Mouse (Mus musculus) megakaryocyte, adult 5-6 weeks (primary cell): ENCODE results near the gene Noct. TPM values are rescaled to one million over a fixed set of nuclear protein-coding genes. Genes with fewer than 3 reads are reported as not detected.

Experiments
- ATAC-seq: 2 replicates; pipeline ENCODE4 v1.8.0; 2016; ENCODE audit warnings: mild to moderate bottlenecking, inconsistent platforms; ENCODE audit not compliant: poor library complexity, severe bottlenecking
- total RNA-seq, 2 experiments: library from RNA; stranded (forward) in 1 of 2; stranded (reverse) in 1 of 2; fragments of 153-499, 151-499 nt in 1 of 2; fragments of 221-1000, 200-1000 nt in 1 of 2; gene quantifications; 2 replicates each; pipeline versions ENCODE4 v1.2.3 to v1.2.4; 2015 to 2017

Gene Noct
- total RNA-seq, 2 experiments from 2014 or later = 4.4 to 13.2 TPM

DNA sequence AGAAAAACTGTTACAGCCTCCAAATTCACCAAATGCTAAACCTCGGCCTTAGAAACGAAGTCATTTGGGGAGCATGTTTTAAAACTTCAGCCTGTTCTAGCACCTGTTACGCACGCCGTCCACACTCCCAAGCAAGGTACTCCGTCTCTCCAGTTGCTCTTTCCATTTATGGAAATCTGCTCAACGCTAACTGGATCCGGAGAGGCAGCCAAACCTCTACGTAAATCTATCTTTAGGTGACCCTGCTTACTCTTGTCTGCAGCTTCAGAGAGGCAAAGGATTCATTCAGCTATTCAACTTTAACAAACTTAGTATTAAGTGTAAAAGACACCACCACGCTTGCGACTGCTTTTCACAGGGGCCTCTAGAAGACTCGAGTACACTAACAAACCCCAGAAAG is 44.2 kb downstream of the Noct start:
- ATAC-seq = no peak

DNA sequence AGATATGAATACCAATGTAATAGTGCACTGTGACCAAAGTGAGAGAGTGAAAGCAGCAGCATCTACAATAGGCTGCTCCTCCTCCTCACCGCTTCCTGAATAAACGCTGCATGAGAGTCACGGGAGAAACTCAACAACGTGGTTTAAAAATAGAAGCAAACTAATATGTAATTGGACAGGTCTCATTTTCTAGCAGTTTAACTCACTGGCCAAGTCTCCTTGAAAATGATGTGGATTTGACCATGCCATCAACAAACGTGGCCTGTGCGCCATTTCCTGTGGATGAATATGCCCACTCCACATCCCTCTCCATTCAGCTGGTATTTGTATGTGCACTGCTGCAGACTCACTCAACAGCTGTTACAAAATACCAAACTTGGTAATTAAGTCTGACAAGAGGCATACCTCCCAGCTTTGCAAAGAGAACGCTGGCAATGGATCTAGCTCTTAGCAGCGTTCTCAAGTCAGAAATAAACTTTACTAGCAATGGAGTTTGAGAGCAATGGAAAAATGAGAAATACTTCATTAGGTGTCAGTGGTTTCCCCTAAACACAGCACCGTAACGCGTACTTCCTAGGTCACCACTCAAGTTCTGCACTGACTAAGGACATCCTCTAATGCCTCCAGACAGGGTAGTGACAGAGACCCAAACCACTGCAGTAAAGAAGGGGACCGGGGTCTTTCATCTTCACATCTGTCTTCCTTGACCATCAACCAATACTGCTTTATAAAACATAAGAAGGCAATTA is 46.0 kb downstream of the Noct start:
- peak; percentile 73 for ATAC-seq

GRCm38 (mm10) chr3:51275956-51276398 is 51.7 kb downstream of the Noct start:
- ATAC-seq = peak; percentile 86

DNA sequence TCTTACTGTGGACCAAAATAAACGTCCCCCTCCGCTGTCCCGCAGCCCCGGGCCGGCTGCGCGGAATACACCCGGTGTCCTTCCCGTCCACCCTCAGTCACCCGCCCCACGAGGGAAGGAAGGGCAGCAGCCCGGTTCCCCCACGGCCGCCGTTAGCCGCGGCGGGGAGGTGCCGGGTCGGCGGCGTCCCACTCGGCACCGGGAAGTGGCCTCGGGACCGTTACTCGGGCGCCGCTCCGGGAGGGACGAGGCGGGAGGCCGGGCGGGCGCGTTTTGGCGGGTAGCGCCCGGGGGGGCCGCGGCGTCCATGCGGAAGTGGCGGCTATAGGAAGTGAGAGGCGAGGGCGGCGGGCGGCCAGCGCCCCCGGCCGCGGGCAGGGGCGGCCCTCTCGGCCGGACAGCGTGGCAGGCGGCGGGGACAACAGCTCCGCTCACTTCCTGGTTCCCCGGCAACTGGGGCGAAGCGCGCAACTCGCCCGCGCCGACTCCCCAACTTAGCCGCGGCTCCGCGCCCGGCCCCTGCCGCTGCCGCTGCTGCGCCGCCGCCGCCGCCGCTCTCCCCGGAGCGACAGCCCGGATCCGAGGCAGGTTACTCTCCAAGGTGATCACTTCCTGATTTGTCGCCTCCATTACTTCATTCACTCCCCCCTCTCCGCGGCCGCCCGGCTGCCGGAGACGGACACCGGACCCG is 52.3 kb downstream of the Noct start:
- peak; percentile 25 for ATAC-seq

GRCm38 (mm10) chr3:51277201-51278150 is 53.2 kb downstream of the Noct start:
- ATAC-seq = peak; percentile 73

DNA sequence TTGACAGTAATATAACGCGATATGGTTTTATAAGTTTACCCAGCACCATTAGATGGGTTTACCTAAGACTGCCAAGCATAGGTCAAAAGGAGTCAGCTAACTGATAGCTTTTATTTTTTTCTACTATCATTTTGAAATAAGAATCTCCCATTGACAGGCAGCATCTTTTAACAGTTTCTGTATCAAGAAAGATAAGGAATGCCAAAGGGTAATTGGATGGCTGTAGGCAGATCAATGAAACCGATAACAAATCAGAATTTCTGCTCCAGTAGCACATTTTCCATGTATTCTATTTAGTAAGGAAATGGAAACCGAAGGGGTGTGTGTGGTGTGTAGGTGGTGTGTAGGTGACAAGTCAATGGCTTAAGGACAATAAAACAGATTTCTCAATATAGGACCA is 54.2 kb downstream of the Noct start:
- ATAC-seq = no peak

- no peak for ATAC-seq
Observed at GRCm38 (mm10) chr3:51281727-51282126, 57.5 kb downstream of the Noct start.

DNA sequence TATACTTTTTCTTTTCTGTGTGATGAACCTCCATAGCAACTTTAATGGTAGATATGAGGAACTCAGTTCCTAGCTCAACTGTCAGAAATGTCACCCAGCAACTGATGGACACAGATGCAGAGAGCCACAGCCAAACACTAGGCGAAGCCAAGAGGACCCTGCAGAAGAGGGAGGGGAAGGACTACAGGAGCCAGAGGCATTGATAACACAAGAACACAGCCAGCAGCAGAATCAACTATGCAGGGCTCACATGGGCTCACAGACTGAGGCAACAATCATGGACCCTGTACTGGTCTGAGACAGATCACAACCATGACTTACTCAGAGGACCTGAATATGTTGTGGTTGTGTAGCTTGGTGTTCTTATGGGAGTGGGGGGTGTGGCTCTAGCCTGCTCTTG is 60.1 kb downstream of the Noct start:
- no peak for ATAC-seq

GRCm38 (mm10) chr3:51288880-51289821 is 64.9 kb downstream of the Noct start:
- peak; percentile 92 for ATAC-seq

DNA sequence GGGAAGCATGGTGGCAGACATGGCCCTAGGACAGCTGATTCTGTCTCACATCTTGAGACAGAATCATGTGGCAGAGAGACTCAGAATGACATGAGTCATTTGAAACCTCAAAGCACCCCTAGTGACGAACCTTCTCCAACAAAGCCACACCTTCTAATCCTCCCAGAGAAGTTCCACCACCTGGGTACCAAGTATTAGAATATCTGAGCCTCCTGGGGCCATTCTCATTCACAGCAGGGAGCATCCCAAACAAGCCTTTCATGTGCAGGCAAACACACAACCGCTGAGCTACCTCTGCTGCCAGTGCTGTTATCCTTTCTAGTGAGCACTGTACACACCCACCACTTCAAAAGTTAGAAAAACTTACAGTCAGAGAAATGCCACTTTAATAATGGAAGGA is 70.0 kb downstream of the Noct start:
- no peak for ATAC-seq

GRCm38 (mm10) chr3:51295225-51295624 is 71.0 kb downstream of the Noct start:
- ATAC-seq = no peak

GRCm38 (mm10) chr3:51296790-51297189 is 72.5 kb downstream of the Noct start:
- ATAC-seq = no peak

Other genes starting within 250 kb of the Noct start
- 37.0 and 39.6 TPM in 2 replicates for gene Elf2, start 116.2 kb downstream of the Noct start, total RNA-seq (2015)
- 98.4 and 102 TPM in 2 replicates for gene Elf2, start 116.2 kb downstream of the Noct start, total RNA-seq (2017)
- gene Mgarp, start 172.3 kb downstream of the Noct start, total RNA-seq (2015) = not detected in 2 replicates
- gene Mgarp, start 172.3 kb downstream of the Noct start, total RNA-seq (2017) = not detected in 2 replicates
- 118 and 150 TPM in 2 replicates for gene Ndufc1, start 184.5 kb downstream of the Noct start, total RNA-seq (2015)
- 46.2 and 78.2 TPM in 2 replicates for gene Ndufc1, start 184.5 kb downstream of the Noct start, total RNA-seq (2017)
- 49.5 and 61.9 TPM in 2 replicates for gene Naa15, start 190.7 kb downstream of the Noct start, total RNA-seq (2015)
- gene Naa15, start 190.7 kb downstream of the Noct start, total RNA-seq (2017) = 50.3 and 66.1 TPM in 2 replicates